Mouse (Mus musculus): ENCODE measurements at regions not wholly inside any gene's neighbourhood (a gene's known extent, or its start where the extent isn't known, plus 50 kb on each side); places are given as distances from the start of the nearest gene placed in this dataset.
A peak's percentile ranks its signal among the peaks of the same experiment; 100 is the strongest.

GRCm38 (mm10) chr9:84178705-84179104 lies 253.8 kb downstream of the Bckdhb start:
- Histone ChIP-seq H3K27me3 (no peaks in the 10 kb centered on the region), H3K9me3 (replicated peaks) (no peaks in the 10 kb centered on the region), H3K4me3 (no peak overlapping the region), H3K36me3 (no peaks in the 10 kb centered on the region), H3K9ac (no peak overlapping the region), H3K4me2 (no peak overlapping the region), H3K27ac (peak overlapping the region; percentile 16; the same call in 1 of the 2 replicates), H3K4me1 (replicated peaks) (no peaks in the 10 kb centered on the region)
- no peak for ATAC-seq (replicated peaks; ENCODE audit: insufficient number of reproducible peaks, insufficient read depth, low FRiP score, low read depth)
- WGBS: 53% methylated on average over 5 of the region's 5 CpGs

GRCm38 (mm10) chr9:84179238-84179637 lies 254.3 kb downstream of the Bckdhb start:
- no peak for ATAC-seq (replicated peaks; ENCODE audit: insufficient number of reproducible peaks, insufficient read depth, low FRiP score, low read depth)
- Histone ChIP-seq H3K4me3 (no peak overlapping the region), H3K36me3 (no peaks in the 10 kb centered on the region), H3K9me3 (replicated peaks) (no peaks in the 10 kb centered on the region), H3K27me3 (no peaks in the 10 kb centered on the region), H3K4me1 (replicated peaks) (no peaks in the 10 kb centered on the region), H3K4me2 (0 out of 2 replicates have a peak overlapping the region, but pooled peaks have one; percentile 10), H3K27ac (peak overlapping the region; percentile 16; the same call in 1 of the 2 replicates), H3K9ac (no peak overlapping the region)
- WGBS: 50% methylated on average over 4 of the region's 4 CpGs

GRCm38 (mm10) chr9:84183637-84184374 lies 258.9 kb downstream of the Bckdhb start:
- Histone ChIP-seq H3K27me3 (no peaks in the 10 kb centered on the region), H3K27ac (0 out of 2 replicates have a peak overlapping the region, but pooled peaks have one; percentile 4), H3K4me2 (no peak overlapping the region), H3K36me3 (no peaks in the 10 kb centered on the region), H3K9me3 (replicated peaks) (no peaks in the 10 kb centered on the region), H3K4me3 (no peak overlapping the region), H3K4me1 (replicated peaks) (no peaks in the 10 kb centered on the region), H3K9ac (no peak overlapping the region)
- 49% methylated on average over 6 of the region's 6 CpGs for WGBS
- ATAC-seq (replicated peaks; ENCODE audit: insufficient number of reproducible peaks, insufficient read depth, low FRiP score, low read depth): no peak

- Histone ChIP-seq H3K4me2 (no peak overlapping the region), H3K27ac (no peak overlapping the region), H3K27me3 (no peaks in the 10 kb centered on the region), H3K9ac (no peak overlapping the region), H3K4me3 (no peak overlapping the region), H3K36me3 (no peaks in the 10 kb centered on the region), H3K4me1 (replicated peaks) (no peaks in the 10 kb centered on the region), H3K9me3 (replicated peaks) (no peaks in the 10 kb centered on the region)
- no peak for ATAC-seq (replicated peaks; ENCODE audit: insufficient number of reproducible peaks, insufficient read depth, low FRiP score, low read depth)
- WGBS: 71% methylated on average over 3 of the region's 3 CpGs
Measured at GRCm38 (mm10) chr9:84187531-84187930, 262.6 kb downstream of the Bckdhb start.

- no peaks in the 10 kb centered on the region for H3K4me1 ChIP-seq (replicated peaks)
- no peaks in the 10 kb centered on the region for H3K9me3 ChIP-seq (replicated peaks)
- H3K9ac ChIP-seq: no peak overlapping the region
- H3K27ac ChIP-seq: no peak overlapping the region
- H3K4me2 ChIP-seq: no peak overlapping the region
- WGBS: 48% methylated on average over 1 of the region's 1 CpGs
- ATAC-seq (replicated peaks; ENCODE audit: insufficient number of reproducible peaks, insufficient read depth, low FRiP score, low read depth): no peak
- H3K36me3 ChIP-seq: no peaks in the 10 kb centered on the region
- no peak overlapping the region for H3K4me3 ChIP-seq
- no peaks in the 10 kb centered on the region for H3K27me3 ChIP-seq
Measured at GRCm38 (mm10) chr9:84193405-84193804, 268.5 kb downstream of the Bckdhb start.

GRCm38 (mm10) chr9:84194716-84195115 lies 269.8 kb downstream of the Bckdhb start:
- 74% methylated on average over 4 of the region's 4 CpGs for WGBS
- no peak overlapping the region for H3K4me2 ChIP-seq
- ATAC-seq (replicated peaks; ENCODE audit: insufficient number of reproducible peaks, insufficient read depth, low FRiP score, low read depth): no peak
- H3K9me3 ChIP-seq (replicated peaks): no peaks in the 10 kb centered on the region
- H3K4me1 ChIP-seq (replicated peaks): no peaks in the 10 kb centered on the region
- H3K9ac ChIP-seq: no peak overlapping the region
- H3K27me3 ChIP-seq: no peaks in the 10 kb centered on the region
- no peak overlapping the region for H3K4me3 ChIP-seq
- no peak overlapping the region for H3K27ac ChIP-seq
- no peaks in the 10 kb centered on the region for H3K36me3 ChIP-seq

- Histone ChIP-seq H3K4me2 (no peak overlapping the region), H3K4me3 (no peak overlapping the region), H3K27me3 (no peaks in the 10 kb centered on the region), H3K9ac (no peak overlapping the region), H3K36me3 (no peaks in the 10 kb centered on the region), H3K9me3 (replicated peaks) (no peaks in the 10 kb centered on the region), H3K4me1 (replicated peaks) (no peaks in the 10 kb centered on the region), H3K27ac (no peak overlapping the region)
- 83% methylated on average over 4 of the region's 4 CpGs for WGBS
- no peak for ATAC-seq (replicated peaks; ENCODE audit: insufficient number of reproducible peaks, insufficient read depth, low FRiP score, low read depth)
Measured at GRCm38 (mm10) chr9:84195338-84195737, 270.4 kb downstream of the Bckdhb start.

GRCm38 (mm10) chr9:84200208-84200607 lies 275.3 kb downstream of the Bckdhb start:
- Histone ChIP-seq H3K27me3 (no peaks in the 10 kb centered on the region), H3K4me2 (no peak overlapping the region), H3K27ac (no peak overlapping the region), H3K9me3 (replicated peaks) (no peaks in the 10 kb centered on the region), H3K4me3 (no peak overlapping the region), H3K36me3 (no peaks in the 10 kb centered on the region), H3K9ac (no peak overlapping the region), H3K4me1 (replicated peaks) (no peaks in the 10 kb centered on the region)
- WGBS: 86% methylated on average over 3 of the region's 3 CpGs
- ATAC-seq (replicated peaks; ENCODE audit: insufficient number of reproducible peaks, insufficient read depth, low FRiP score, low read depth): no peak

- Histone ChIP-seq H3K4me3 (no peak overlapping the region), H3K27ac (no peak overlapping the region), H3K4me1 (replicated peaks) (no peaks in the 10 kb centered on the region), H3K4me2 (no peak overlapping the region), H3K36me3 (no peaks in the 10 kb centered on the region), H3K27me3 (no peaks in the 10 kb centered on the region), H3K9ac (no peak overlapping the region), H3K9me3 (replicated peaks) (no peaks in the 10 kb centered on the region)
- ATAC-seq (replicated peaks; ENCODE audit: insufficient number of reproducible peaks, insufficient read depth, low FRiP score, low read depth): no peak
- 58% methylated on average over 3 of the region's 3 CpGs for WGBS
Measured at GRCm38 (mm10) chr9:84204056-84204455, 279.1 kb downstream of the Bckdhb start.

- no peaks in the 10 kb centered on the region for H3K27me3 ChIP-seq
- H3K4me1 ChIP-seq (replicated peaks): no peaks in the 10 kb centered on the region
- H3K9me3 ChIP-seq (replicated peaks): no peaks in the 10 kb centered on the region
- no peak overlapping the region for H3K4me2 ChIP-seq
- H3K4me3 ChIP-seq: no peak overlapping the region
- H3K9ac ChIP-seq: no peak overlapping the region
- WGBS: 72% methylated on average over 4 of the region's 4 CpGs
- no peak overlapping the region for H3K27ac ChIP-seq
- H3K36me3 ChIP-seq: no peaks in the 10 kb centered on the region
- ATAC-seq (replicated peaks; ENCODE audit: insufficient number of reproducible peaks, insufficient read depth, low FRiP score, low read depth): no peak
Measured at GRCm38 (mm10) chr9:84240491-84240975, 315.6 kb downstream of the Bckdhb start.

- WGBS: 81% methylated on average over 1 of the region's 1 CpGs
- Histone ChIP-seq H3K4me1 (replicated peaks) (no peaks in the 10 kb centered on the region), H3K4me3 (no peak overlapping the region), H3K9ac (no peak overlapping the region), H3K36me3 (no peaks in the 10 kb centered on the region), H3K4me2 (no peak overlapping the region), H3K9me3 (replicated peaks) (no peaks in the 10 kb centered on the region), H3K27ac (no peak overlapping the region), H3K27me3 (no peaks in the 10 kb centered on the region)
- no peak for ATAC-seq (replicated peaks; ENCODE audit: insufficient number of reproducible peaks, insufficient read depth, low FRiP score, low read depth)
Measured at GRCm38 (mm10) chr9:84249765-84250164, 324.8 kb downstream of the Bckdhb start.

All from heart, embryonic 15.5 days (tissue).